Mouse (Mus musculus): ENCODE results near the gene Pate2. TPM values are rescaled to one million over a fixed set of nuclear protein-coding genes. Genes with fewer than 3 reads are reported as not detected.

Gene Pate2
- 0.31 and 0.32 TPM in 2 replicates for polyA plus RNA-seq (2012; rRNA removed)

DNA sequence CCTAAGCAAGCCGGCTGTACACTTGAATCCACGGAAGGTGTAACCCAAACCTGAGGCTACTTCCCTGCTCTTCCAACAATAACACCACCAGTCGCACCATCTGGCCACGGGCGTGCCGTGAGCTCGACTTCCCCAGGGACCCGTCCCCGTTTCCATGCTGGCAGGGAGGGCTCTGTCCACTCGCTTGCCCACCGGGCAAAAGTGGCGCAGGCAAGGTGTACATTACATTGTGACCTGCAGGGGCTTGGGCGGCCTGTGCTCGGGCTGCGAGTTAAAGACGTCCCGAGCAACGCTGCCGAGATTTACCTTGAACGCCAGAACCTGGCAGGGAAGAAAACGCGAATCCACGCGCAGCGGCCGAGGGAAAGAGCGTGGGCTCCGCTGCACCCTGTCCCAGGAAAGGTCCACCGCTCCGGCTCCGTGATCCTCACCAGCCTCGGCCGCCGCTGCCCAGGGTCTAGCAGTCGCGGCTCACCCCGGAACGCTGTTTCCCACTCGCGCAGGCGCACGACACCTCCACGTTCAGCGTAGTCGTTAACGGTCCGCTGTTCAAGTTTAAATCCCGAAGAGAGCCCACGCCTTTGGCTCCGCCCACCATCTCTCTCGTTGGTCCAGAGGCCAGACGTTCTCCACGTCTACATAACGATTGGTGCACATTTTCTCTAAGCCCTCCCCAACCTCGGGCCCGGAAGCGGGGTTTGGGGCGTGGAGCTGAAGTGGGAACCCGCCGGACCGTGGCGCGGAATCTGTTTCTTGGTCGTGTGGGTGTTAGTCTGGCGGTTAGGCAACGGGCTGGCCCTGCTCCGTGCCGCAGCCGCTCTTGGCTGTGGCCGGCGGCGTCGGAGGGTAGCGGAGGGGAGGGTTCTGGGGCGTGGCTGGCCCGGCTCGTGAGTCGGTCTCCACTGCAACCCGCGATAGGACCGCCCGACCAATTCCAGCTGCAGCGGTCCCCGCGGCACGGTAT is at the start of gene Pate2, which contains the start of gene Hyls1:
Gene Pate2 (plus strand): TSS at position 714 of the 964 bp plus-strand sequence.
Gene Hyls1 (minus strand): TSS at position 828 of the 964 bp plus-strand sequence.
- under 1% methylated on average over 86 of the region's 86 CpGs for WGBS
- no peak for TF ChIP-seq CTCF (IDR thresholded peaks at IDR 0.05; ENCODE audit: borderline replicate concordance, insufficient read depth, low read depth, low read length)
- peak; percentile 85 for TF ChIP-seq POLR2A (IDR thresholded peaks at IDR 0.05; ENCODE audit: borderline replicate concordance, insufficient read depth, low read length)

DNA sequence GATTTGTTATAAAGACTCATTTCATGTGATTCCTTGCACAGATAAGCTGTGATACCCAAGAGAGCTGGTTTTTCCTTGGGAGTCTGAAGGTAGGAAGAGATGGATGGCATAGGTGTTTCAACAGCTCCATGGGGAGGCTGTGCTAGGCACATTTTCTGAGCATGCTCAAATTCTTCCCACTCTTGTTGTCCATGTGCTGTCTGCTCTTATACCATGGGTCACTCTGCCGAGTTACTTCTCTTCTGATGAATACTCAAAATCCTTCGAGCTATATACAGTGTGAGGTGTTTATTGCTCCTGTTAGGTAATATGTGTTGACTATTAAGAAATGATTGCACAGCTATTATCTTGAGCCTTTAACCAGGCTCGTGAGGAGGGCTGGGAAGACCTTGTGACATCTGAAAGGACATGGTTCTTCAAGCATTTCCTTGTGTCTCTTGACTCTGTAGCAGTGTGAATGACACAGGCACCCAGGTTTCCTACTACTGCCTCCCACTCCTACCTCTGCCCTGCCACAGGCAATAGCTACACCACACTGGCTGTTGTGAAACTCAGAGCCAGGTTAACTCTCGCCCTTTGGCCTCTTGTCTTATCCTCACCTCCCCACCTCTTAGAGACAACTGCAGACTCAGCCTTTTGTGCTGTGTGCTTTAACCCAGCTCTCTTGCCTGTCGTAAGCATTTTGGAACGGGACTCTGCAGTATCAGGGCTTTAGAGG is 49.3 kb upstream of the Pate2 start:
- H3K4me1 ChIP-seq (ENCODE audit: control insufficient read depth, insufficient read depth, low read length), result no peaks in the 10 kb centered on the region
- no peak for TF ChIP-seq POLR2A (IDR thresholded peaks at IDR 0.05; ENCODE audit: borderline replicate concordance, insufficient read depth, low read length)
- no peak for DNase-seq
- WGBS, result 94% methylated on average over 6 of the region's 6 CpGs
- no peak overlapping the region for H3K4me3 ChIP-seq (replicated peaks; ENCODE audit: insufficient read depth, low read depth, low read length)
- no peak overlapping the region for H3K27ac ChIP-seq (ENCODE audit: insufficient read depth, low read length)
- H3K27me3 ChIP-seq (ENCODE audit: control insufficient read depth, insufficient read depth, low read length), result no peaks in the 10 kb centered on the region

More for the DNA sequence above, at the start of gene Pate2, which contains the start of gene Hyls1:
- H3K27ac ChIP-seq (ENCODE audit: insufficient read depth, low read length), result peak within 1 kb of the TSS; percentile 39; the same call in 1 of the 2 replicates
- H3K27me3 ChIP-seq (ENCODE audit: control insufficient read depth, insufficient read depth, low read length), result no peaks in the 10 kb centered on the region
- peak within 1 kb of the TSS; percentile 87 for H3K4me3 ChIP-seq (replicated peaks; ENCODE audit: insufficient read depth, low read depth, low read length)
- no peaks in the 10 kb centered on the region for H3K4me1 ChIP-seq (ENCODE audit: control insufficient read depth, insufficient read depth, low read length)
- peak; percentile 93 to 95 for DNase-seq

DNA sequence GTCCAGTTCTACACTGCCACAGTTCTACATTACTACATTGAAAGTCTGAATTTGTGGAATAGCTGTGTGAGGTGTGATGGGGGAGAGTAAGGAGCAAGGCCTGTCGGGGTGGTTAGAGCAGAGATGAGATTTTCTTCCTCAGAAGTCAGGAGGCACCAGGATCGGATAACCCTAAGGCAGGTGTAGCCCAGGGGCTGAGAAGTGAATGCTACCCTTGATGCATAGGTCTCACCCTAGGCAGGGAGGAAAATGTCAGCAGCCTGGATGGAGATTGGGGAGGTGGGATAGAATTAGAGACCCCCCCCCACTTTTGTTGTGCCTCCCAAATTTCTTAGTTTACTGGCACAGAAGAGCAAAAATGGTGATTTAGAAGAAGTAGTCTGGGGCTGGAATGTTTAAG is 47.8 kb upstream of the Pate2 start:
- Histone ChIP-seq H3K4me1 (ENCODE audit: control insufficient read depth, insufficient read depth, low read length) (no peaks in the 10 kb centered on the region), H3K27ac (ENCODE audit: insufficient read depth, low read length) (no peak overlapping the region), H3K27me3 (ENCODE audit: control insufficient read depth, insufficient read depth, low read length) (no peaks in the 10 kb centered on the region), H3K4me3 (replicated peaks; ENCODE audit: insufficient read depth, low read depth, low read length) (no peak overlapping the region)
- WGBS, result 85% methylated on average over 2 of the region's 2 CpGs
- DNase-seq, result no peak
- TF ChIP-seq CTCF (IDR thresholded peaks at IDR 0.05; ENCODE audit: borderline replicate concordance, insufficient read depth, low read depth, low read length) (no peak), POLR2A (IDR thresholded peaks at IDR 0.05; ENCODE audit: borderline replicate concordance, insufficient read depth, low read length) (no peak)

DNA sequence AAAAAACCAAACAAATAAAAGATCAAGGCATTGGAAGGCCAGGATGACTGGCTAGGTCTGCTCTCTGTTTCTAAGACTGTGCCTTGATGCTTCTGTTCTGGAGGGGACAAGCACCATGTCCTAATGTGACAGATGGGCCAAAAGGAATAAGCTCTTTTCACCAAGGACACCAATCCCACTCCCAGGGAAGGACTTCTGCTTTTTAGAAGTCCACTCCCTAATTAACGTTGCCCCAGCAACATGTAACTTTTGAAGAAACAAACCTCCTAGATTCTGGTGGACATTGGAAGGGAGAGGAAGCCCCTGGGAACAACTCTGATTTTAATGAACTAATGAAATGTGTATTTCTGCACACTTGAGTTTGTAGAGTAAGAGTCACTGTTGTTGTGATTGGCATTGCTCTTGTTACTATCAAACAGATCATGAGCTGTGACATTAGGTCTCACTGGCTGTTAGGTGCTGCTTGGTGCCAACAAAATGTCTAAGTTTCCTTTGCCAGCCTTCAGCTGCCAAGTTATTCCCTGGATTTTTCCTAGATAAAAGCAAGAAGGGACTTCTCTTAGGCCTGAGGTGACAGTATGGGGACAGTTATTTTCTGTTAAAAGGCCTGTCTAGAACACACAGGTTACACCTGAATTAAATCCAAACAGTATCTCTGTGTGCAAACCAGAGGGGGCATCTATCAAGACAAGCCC is 47.1 kb upstream of the Pate2 start:
- DNase-seq, result no peak
- H3K27me3 ChIP-seq (ENCODE audit: control insufficient read depth, insufficient read depth, low read length), result no peaks in the 10 kb centered on the region
- TF ChIP-seq POLR2A (IDR thresholded peaks at IDR 0.05; ENCODE audit: borderline replicate concordance, insufficient read depth, low read length) (no peak), CTCF (IDR thresholded peaks at IDR 0.05; ENCODE audit: borderline replicate concordance, insufficient read depth, low read depth, low read length) (no peak)
- no peak overlapping the region for H3K27ac ChIP-seq (ENCODE audit: insufficient read depth, low read length)
- 95% methylated on average over 1 of the region's 1 CpGs for WGBS
- H3K4me1 ChIP-seq (ENCODE audit: control insufficient read depth, insufficient read depth, low read length), result no peaks in the 10 kb centered on the region
- no peak overlapping the region for H3K4me3 ChIP-seq (replicated peaks; ENCODE audit: insufficient read depth, low read depth, low read length)

DNA sequence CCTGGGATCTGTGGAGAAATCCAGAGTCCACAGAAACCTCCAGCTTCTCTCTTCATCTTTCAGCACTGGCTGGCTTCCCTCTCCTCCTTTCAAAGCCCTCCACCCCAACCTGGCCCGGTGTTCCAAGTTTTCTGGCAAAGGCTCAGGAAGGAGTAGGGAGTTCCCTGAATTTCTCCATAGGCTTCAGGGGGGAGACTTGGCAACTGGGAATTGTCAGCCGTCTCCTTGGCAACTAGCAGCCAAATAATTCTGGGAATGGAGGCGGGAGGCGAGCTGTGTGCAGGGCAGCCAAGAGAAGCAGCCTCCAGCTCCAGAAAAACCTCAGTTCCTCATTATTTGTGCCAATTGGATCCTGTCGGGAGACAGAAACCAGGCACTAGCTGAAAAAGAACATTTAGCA is 46.5 kb upstream of the Pate2 start:
- TF ChIP-seq CTCF (IDR thresholded peaks at IDR 0.05; ENCODE audit: borderline replicate concordance, insufficient read depth, low read depth, low read length) (no peak), POLR2A (IDR thresholded peaks at IDR 0.05; ENCODE audit: borderline replicate concordance, insufficient read depth, low read length) (no peak)

DNA sequence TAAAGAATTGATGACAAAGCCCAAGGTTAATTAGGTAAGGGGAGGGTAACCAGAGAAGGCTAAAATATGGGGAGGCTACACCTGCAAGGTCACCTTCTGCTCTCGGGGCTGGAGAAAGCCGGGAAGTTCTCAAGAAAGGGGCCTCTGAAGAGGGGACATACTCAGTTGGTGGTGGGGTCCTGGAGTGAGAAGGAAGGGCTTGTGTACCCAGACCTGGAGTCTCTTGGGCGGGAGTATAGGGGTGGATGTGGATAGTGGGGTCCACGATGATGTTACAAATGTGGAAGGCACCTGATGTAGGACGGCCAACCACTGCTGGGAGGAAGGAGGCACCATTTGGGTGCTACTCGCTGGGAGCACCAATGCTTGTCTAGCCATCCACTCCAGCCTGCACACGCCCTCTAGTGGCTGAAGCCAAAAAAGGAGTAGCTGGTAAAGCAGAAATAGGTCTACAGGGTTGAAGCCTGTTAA is 46.1 kb upstream of the Pate2 start:
- DNase-seq, result peak; percentile 78
- 7% methylated on average over 7 of the region's 7 CpGs for WGBS
- no peak overlapping the region for H3K4me3 ChIP-seq (replicated peaks; ENCODE audit: insufficient read depth, low read depth, low read length)
- no peak overlapping the region for H3K27ac ChIP-seq (ENCODE audit: insufficient read depth, low read length)
- TF ChIP-seq POLR2A (IDR thresholded peaks at IDR 0.05; ENCODE audit: borderline replicate concordance, insufficient read depth, low read length) (no peak), CTCF (IDR thresholded peaks at IDR 0.05; ENCODE audit: borderline replicate concordance, insufficient read depth, low read depth, low read length) (peak; percentile 89)
- no peaks in the 10 kb centered on the region for H3K27me3 ChIP-seq (ENCODE audit: control insufficient read depth, insufficient read depth, low read length)
- no peaks in the 10 kb centered on the region for H3K4me1 ChIP-seq (ENCODE audit: control insufficient read depth, insufficient read depth, low read length)

More for the DNA sequence above, 46.5 kb upstream of the Pate2 start:
- Histone ChIP-seq H3K27ac (ENCODE audit: insufficient read depth, low read length) (no peak overlapping the region), H3K27me3 (ENCODE audit: control insufficient read depth, insufficient read depth, low read length) (no peaks in the 10 kb centered on the region), H3K4me1 (ENCODE audit: control insufficient read depth, insufficient read depth, low read length) (no peaks in the 10 kb centered on the region), H3K4me3 (replicated peaks; ENCODE audit: insufficient read depth, low read depth, low read length) (no peak overlapping the region)
- WGBS, result 10% methylated on average over 5 of the region's 5 CpGs
- peak; percentile 43 to 68 for DNase-seq

DNA sequence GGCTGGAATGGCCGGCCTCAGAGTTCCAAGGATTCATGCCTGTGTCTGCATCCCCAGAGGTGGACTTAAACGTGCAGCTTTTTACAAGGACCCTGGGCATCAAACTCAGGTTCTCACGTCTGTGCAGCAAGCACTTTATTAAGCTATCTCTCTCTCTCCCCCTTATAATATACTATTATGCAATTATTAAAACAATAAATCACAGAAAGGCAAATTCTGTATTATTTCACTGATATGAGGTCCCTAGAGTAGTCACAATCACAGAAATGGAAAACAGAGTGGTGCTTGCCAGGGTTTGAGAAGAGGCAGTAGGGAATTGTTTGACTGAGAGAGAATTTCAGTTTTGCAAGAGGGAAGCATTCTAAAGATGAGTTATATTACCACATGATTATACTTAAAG is 40.9 kb upstream of the Pate2 start:
- H3K4me1 ChIP-seq (ENCODE audit: control insufficient read depth, insufficient read depth, low read length), result no peaks in the 10 kb centered on the region
- WGBS, result 81% methylated on average over 3 of the region's 3 CpGs
- H3K4me3 ChIP-seq (replicated peaks; ENCODE audit: insufficient read depth, low read depth, low read length), result no peak overlapping the region
- no peak for DNase-seq
- no peaks in the 10 kb centered on the region for H3K27me3 ChIP-seq (ENCODE audit: control insufficient read depth, insufficient read depth, low read length)
- TF ChIP-seq POLR2A (IDR thresholded peaks at IDR 0.05; ENCODE audit: borderline replicate concordance, insufficient read depth, low read length), result no peak
- no peak for TF ChIP-seq CTCF (IDR thresholded peaks at IDR 0.05; ENCODE audit: borderline replicate concordance, insufficient read depth, low read depth, low read length)
- no peak overlapping the region for H3K27ac ChIP-seq (ENCODE audit: insufficient read depth, low read length)

Measured in cerebellum, adult 2 months (tissue).